Mouse (Mus musculus) layer of hippocampus, postnatal 25 days (tissue): Measurements from ENCODE around the gene Nde1. TPM values are rescaled to one million over a fixed set of nuclear protein-coding genes. Genes with fewer than 3 reads are reported as not detected.
"Not testable (repeated sequence)": the region's sequence is repeated elsewhere in the genome, so short reads cannot be mapped to it uniquely, and the experiment has no call there.

Source experiments
- DNase-seq, 2 experiments: peaks; one replicate each; pipeline ENCODE4 v3.0.0; 2022; ENCODE audit warnings: mixed read lengths in 2 of 2, low spot score in 1 of 2; ENCODE audit errors: extremely low spot score in 1 of 2
- total RNA-seq, 2 experiments: library from RNA; stranded (reverse); gene quantifications; 2 replicates each; pipeline ENCODE4 v1.2.3; 2021

The Nde1 gene
- 10 to 100 TPM; 28.4 to 30.9 TPM for total RNA-seq

GRCm38 (mm10) chr16:14162988-14163416 lies at the start of gene Nde1, which contains the start of gene Marf1:
Gene Nde1 (plus strand): TSS chr16:14163275.
Gene Marf1 (minus strand): TSS chr16:14163351.
- peak; percentile 54 to 62 for DNase-seq

GRCm38 (mm10) chr16:14117299-14117698 lies 45.8 kb upstream of the Nde1 start:
- no peak for DNase-seq

- no peak for DNase-seq
Observed at GRCm38 (mm10) chr16:14120941-14121340, 42.1 kb upstream of the Nde1 start.

GRCm38 (mm10) chr16:14121563-14121962 lies 41.5 kb upstream of the Nde1 start:
- no peak for DNase-seq

GRCm38 (mm10) chr16:14122586-14122985 lies 40.5 kb upstream of the Nde1 start:
- no peak for DNase-seq

GRCm38 (mm10) chr16:14123901-14124300 lies 39.2 kb upstream of the Nde1 start:
- no peak for DNase-seq

GRCm38 (mm10) chr16:14124709-14125108 lies 38.4 kb upstream of the Nde1 start:
- DNase-seq, result no peak

GRCm38 (mm10) chr16:14125253-14125652 lies 37.8 kb upstream of the Nde1 start:
- DNase-seq, result no peak

GRCm38 (mm10) chr16:14128977-14129376 lies 34.1 kb upstream of the Nde1 start:
- no peak for DNase-seq

- no peak for DNase-seq
Observed at GRCm38 (mm10) chr16:14130796-14131195, 32.3 kb upstream of the Nde1 start.

GRCm38 (mm10) chr16:14131376-14131775 lies 31.7 kb upstream of the Nde1 start:
- DNase-seq, result no peak

- DNase-seq, result no peak
Observed at GRCm38 (mm10) chr16:14131838-14132237, 31.2 kb upstream of the Nde1 start.

GRCm38 (mm10) chr16:14135014-14135413 lies 28.1 kb upstream of the Nde1 start:
- no peak for DNase-seq

- no peak for DNase-seq
Observed at GRCm38 (mm10) chr16:14137976-14138561, 25.0 kb upstream of the Nde1 start.

GRCm38 (mm10) chr16:14139106-14139505 lies 24.0 kb upstream of the Nde1 start:
- DNase-seq, result no peak

GRCm38 (mm10) chr16:14143298-14143697 lies 19.8 kb upstream of the Nde1 start:
- DNase-seq, result no peak

- DNase-seq, result no peak
Observed at GRCm38 (mm10) chr16:14147712-14148111, 15.4 kb upstream of the Nde1 start.

- DNase-seq, result no peak
Observed at GRCm38 (mm10) chr16:14151718-14152117, 11.4 kb upstream of the Nde1 start.

- not testable (repeated sequence) for DNase-seq
Observed at GRCm38 (mm10) chr16:14155638-14156037, 7.4 kb upstream of the Nde1 start.

GRCm38 (mm10) chr16:14156312-14156711 lies 6.8 kb upstream of the Nde1 start:
- no peak for DNase-seq

- no peak for DNase-seq
Observed at GRCm38 (mm10) chr16:14158536-14158935, 4.5 kb upstream of the Nde1 start.

GRCm38 (mm10) chr16:14158936-14159745 lies 3.9 kb upstream of the Nde1 start:
- DNase-seq, result peak; percentile 91
